Mouse (Mus musculus): ENCODE measurements around the gene Slc38a11. TPM values are rescaled to one million over a fixed set of nuclear protein-coding genes. Genes with fewer than 3 reads are reported as not detected.

Slc38a11 gene
- total and polyA plus RNA-seq, 3 experiments = not detected

DNA sequence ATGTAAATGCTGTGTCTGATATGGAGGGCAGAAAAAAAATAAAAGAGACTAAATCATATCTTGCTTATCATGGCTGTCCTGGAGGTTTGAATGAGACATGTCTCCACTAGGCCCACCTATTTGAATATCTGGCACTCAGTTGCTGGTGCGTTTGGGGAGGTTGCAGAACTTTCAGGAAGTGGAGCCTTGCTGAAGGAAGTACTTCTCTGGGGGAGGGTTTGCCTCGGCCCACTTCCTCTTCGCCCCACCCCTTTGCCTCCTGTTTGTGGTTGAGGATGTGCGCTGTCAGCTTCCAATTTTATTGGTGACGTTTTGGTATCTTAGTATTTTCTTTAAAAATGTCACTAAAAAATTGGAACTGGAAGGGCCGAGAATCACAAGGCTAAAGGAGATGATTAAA, 27.5 kb upstream of the Slc38a11 start:
- Histone ChIP-seq H3K4me3 (ENCODE audit: control insufficient read depth in 1 of 2, insufficient read depth in 1 of 2, low read depth in 2 of 2, low read length in 2 of 2) (no peak overlapping the region), H3K27me3 (ENCODE audit: control insufficient read depth in 1 of 2, insufficient read depth in 2 of 2, low read length in 2 of 2) (no peaks in the 10 kb centered on the region), H3K9ac (ENCODE audit: control insufficient read depth, low read depth, low read length, poor library complexity, severe bottlenecking) (no peak overlapping the region), H3K9me3 (replicated peaks; ENCODE audit: insufficient read depth, low read length) (no peaks in the 10 kb centered on the region), H3K79me2 (ENCODE audit: control insufficient read depth, insufficient read depth, low read length, poor library complexity) (no peaks in the 10 kb centered on the region), H3K36me3 (ENCODE audit: control insufficient read depth in 1 of 2, insufficient read depth in 2 of 2, low read length in 2 of 2) (no peaks in the 10 kb centered on the region), H3K4me1 (ENCODE audit: control insufficient read depth in 1 of 2, insufficient read depth in 2 of 2, low read length in 2 of 2) (no peaks in the 10 kb centered on the region), H3K27ac (ENCODE audit: control insufficient read depth, low read depth, low read length) (no peak overlapping the region)
- TF ChIP-seq ZMIZ1 (IDR thresholded peaks at IDR 0.05; ENCODE audit: low read depth, low read length) = no peak
- no peak for DNase-seq (ENCODE audit: low read depth, low spot score)

DNA sequence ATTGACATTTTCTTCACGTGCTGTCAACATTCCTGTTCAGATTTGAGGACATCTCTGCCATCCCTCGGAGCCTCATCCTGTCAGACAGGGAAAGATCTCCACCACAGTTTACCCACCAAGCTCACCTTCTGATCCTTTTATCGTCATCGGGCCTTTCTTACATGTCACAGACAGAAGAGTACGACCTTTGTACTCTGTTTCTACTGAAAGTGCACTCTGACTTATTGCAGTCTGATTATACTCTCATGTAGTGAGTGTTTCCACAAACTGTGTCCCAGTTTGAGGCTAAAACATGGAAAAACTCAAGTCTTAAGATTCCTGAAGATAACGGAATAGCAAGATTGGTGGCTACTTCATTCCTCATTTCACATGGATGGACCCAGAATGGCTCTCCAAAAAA, 21.0 kb upstream of the Slc38a11 start:
- Histone ChIP-seq H3K36me3 (ENCODE audit: control insufficient read depth in 1 of 2, insufficient read depth in 2 of 2, low read length in 2 of 2) (no peaks in the 10 kb centered on the region), H3K4me3 (ENCODE audit: control insufficient read depth in 1 of 2, insufficient read depth in 1 of 2, low read depth in 2 of 2, low read length in 2 of 2) (no peak overlapping the region), H3K9ac (ENCODE audit: control insufficient read depth, low read depth, low read length, poor library complexity, severe bottlenecking) (no peak overlapping the region), H3K4me1 (ENCODE audit: control insufficient read depth in 1 of 2, insufficient read depth in 2 of 2, low read length in 2 of 2) (no peaks in the 10 kb centered on the region), H3K9me3 (replicated peaks; ENCODE audit: insufficient read depth, low read length) (no peaks in the 10 kb centered on the region), H3K27ac (ENCODE audit: control insufficient read depth, low read depth, low read length) (no peak overlapping the region), H3K27me3 (ENCODE audit: control insufficient read depth in 1 of 2, insufficient read depth in 2 of 2, low read length in 2 of 2) (no peaks in the 10 kb centered on the region), H3K79me2 (ENCODE audit: control insufficient read depth, insufficient read depth, low read length, poor library complexity) (no peaks in the 10 kb centered on the region)
- DNase-seq (ENCODE audit: low read depth, low spot score) = no peak
- TF ChIP-seq CTCF (IDR thresholded peaks at IDR 0.05 in 2 of 3, conservative IDR thresholded peaks at IDR 0.05 in 1 of 3; ENCODE audit: control insufficient read depth in 1 of 3, insufficient read depth in 1 of 3, low read depth in 2 of 3, low read length in 3 of 3, poor library complexity in 1 of 3, severe bottlenecking in 1 of 3) (no peak), MYC (IDR thresholded peaks at IDR 0.05; ENCODE audit: low read depth, low read length) (no peak)

DNA sequence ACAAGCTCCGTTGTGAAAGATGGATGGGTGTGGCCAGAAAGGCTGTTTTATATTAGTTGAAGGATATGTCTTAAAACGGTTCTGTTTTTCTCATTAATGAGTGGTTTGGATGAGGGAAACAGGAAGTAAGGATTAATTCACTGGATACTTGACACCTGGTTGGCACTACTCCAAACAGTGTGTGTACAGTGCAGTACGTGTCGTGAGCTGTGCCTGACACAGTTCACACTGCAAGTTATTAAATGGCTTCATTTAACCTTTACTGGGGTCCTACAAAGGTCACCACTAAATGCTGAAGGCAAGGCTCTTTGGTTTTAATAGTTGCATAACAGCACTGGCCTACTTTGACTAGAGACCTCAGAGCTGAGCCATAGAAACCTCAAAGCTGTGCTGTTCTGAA, 18.7 kb upstream of the Slc38a11 start:
- no peaks in the 10 kb centered on the region for H3K36me3 ChIP-seq (ENCODE audit: control insufficient read depth in 1 of 2, insufficient read depth in 2 of 2, low read length in 2 of 2)
- no peak for TF ChIP-seq GABPA (IDR thresholded peaks at IDR 0.05; ENCODE audit: low read depth, low read length)
- no peak for TF ChIP-seq USF2 (IDR thresholded peaks at IDR 0.05; ENCODE audit: borderline replicate concordance in 1 of 2, insufficient read depth in 1 of 2, low read depth in 1 of 2, low read length in 2 of 2)
- TF ChIP-seq KAT2A (conservative IDR thresholded peaks at IDR 0.05; ENCODE audit: low read depth, low read length) = no peak
- no peak for TF ChIP-seq GATA1 (IDR thresholded peaks at IDR 0.05; ENCODE audit: low read depth, low read length)
- TF ChIP-seq POLR2AphosphoS5 (IDR thresholded peaks at IDR 0.05; ENCODE audit: borderline replicate concordance, low read depth, low read length) = no peak
- TF ChIP-seq CTCF (IDR thresholded peaks at IDR 0.05 in 2 of 3, conservative IDR thresholded peaks at IDR 0.05 in 1 of 3; ENCODE audit: control insufficient read depth in 1 of 3, insufficient read depth in 1 of 3, low read depth in 2 of 3, low read length in 3 of 3, poor library complexity in 1 of 3, severe bottlenecking in 1 of 3) = no peak
- no peak for TF ChIP-seq CHD1 (IDR thresholded peaks at IDR 0.05; ENCODE audit: low read depth, low read length)
- no peak for TF ChIP-seq MYB (IDR thresholded peaks at IDR 0.05; ENCODE audit: low read depth, low read length)
- no peak overlapping the region for H3K27ac ChIP-seq (ENCODE audit: control insufficient read depth, low read depth, low read length)
- DNase-seq (ENCODE audit: low read depth, low spot score) = no peak
- no peaks in the 10 kb centered on the region for H3K27me3 ChIP-seq (ENCODE audit: control insufficient read depth in 1 of 2, insufficient read depth in 2 of 2, low read length in 2 of 2)
- no peaks in the 10 kb centered on the region for H3K4me1 ChIP-seq (ENCODE audit: control insufficient read depth in 1 of 2, insufficient read depth in 2 of 2, low read length in 2 of 2)
- H3K9ac ChIP-seq (ENCODE audit: control insufficient read depth, low read depth, low read length, poor library complexity, severe bottlenecking) = no peak overlapping the region
- no peaks in the 10 kb centered on the region for H3K9me3 ChIP-seq (replicated peaks; ENCODE audit: insufficient read depth, low read length)
- no peaks in the 10 kb centered on the region for H3K79me2 ChIP-seq (ENCODE audit: control insufficient read depth, insufficient read depth, low read length, poor library complexity)
- H3K4me3 ChIP-seq (ENCODE audit: control insufficient read depth in 1 of 2, insufficient read depth in 1 of 2, low read depth in 2 of 2, low read length in 2 of 2) = no peak overlapping the region

Data from MEL (cell line).